Mouse (Mus musculus) erythroblast, embryonic 14.5 days (primary cell): ENCODE measurements around the gene Paqr8.

Experiments used
- GATA1 ChIP-seq: IDR thresholded peaks from 2 replicates; pipeline ENCODE4 v1.6.1; 2012; ENCODE audit warnings: low read length, inconsistent platforms, mixed read lengths
- TAL1 ChIP-seq: IDR thresholded peaks from 3 replicates; pipeline ENCODE4 v1.6.1; 2012; ENCODE audit warnings: low read length, inconsistent platforms, mixed read lengths

GRCm38 (mm10) chr1:20898391-20898790, 8.0 kb downstream of the Paqr8 start:
- TF ChIP-seq GATA1 (no peak), TAL1 (no peak)
